Mouse (Mus musculus) heart, embryonic 10.5 days (tissue): Measurements from ENCODE around the gene Adra1b. TPM values are rescaled to one million over a fixed set of nuclear protein-coding genes. Genes with fewer than 3 reads are reported as not detected.

Experiments
- DNase-seq: peaks from one replicate; pipeline ENCODE4 v3.0.0-alpha.2; 2017; ENCODE audit warnings: low spot score
- H3K27ac ChIP-seq: fragments of 300-500 bp; sonication (generic); 2 replicates; pipeline ENCODE4 v1.5.1; 2016; ENCODE audit warnings: mild to moderate bottlenecking
- H3K27me3 ChIP-seq: fragments of 300-500 bp; sonication (generic); 2 replicates; pipeline ENCODE4 v1.6.1; 2016; ENCODE audit warnings: mild to moderate bottlenecking; ENCODE audit not compliant: poor library complexity, insufficient read depth, severe bottlenecking
- H3K36me3 ChIP-seq: fragments of 300-500 bp; sonication (generic); 2 replicates; pipeline ENCODE4 v1.6.1; 2016; ENCODE audit warnings: mild to moderate bottlenecking, moderate library complexity
- H3K4me1 ChIP-seq: fragments of 300-500 bp; sonication (generic); 2 replicates; pipeline ENCODE4 v1.6.1; 2016; ENCODE audit warnings: mild to moderate bottlenecking
- H3K4me3 ChIP-seq: fragments of 300-500 bp; sonication (generic); 2 replicates; pipeline ENCODE4 v1.5.1; 2016; ENCODE audit warnings: mild to moderate bottlenecking, moderate library complexity
- H3K9me3 ChIP-seq: fragments of 300-500 bp; sonication (generic); 2 replicates; pipeline ENCODE4 v1.6.1; 2016; ENCODE audit warnings: mild to moderate bottlenecking, moderate library complexity
- WGBS: fragments of 180-500 bp; shearing (Covaris S2); methylation state at CpG from one replicate; pipeline ENCODE4 v1.1.7; 2016; 5-methylcytosine and 5-hydroxymethylcytosine counted together
- polyA plus RNA-seq: library from polyadenylated mRNA; unstranded; fragments of >200 nt; fragmentation: Nextera tagmentation; extraction: Ambion mirVana; gene quantifications from 2 replicates; pipeline ENCODE4 v1.2.1, GENCODE M21; 2016

Adra1b gene
- polyA plus RNA-seq, 1 experiment from 2014 or later: 3.2 TPM

DNA sequence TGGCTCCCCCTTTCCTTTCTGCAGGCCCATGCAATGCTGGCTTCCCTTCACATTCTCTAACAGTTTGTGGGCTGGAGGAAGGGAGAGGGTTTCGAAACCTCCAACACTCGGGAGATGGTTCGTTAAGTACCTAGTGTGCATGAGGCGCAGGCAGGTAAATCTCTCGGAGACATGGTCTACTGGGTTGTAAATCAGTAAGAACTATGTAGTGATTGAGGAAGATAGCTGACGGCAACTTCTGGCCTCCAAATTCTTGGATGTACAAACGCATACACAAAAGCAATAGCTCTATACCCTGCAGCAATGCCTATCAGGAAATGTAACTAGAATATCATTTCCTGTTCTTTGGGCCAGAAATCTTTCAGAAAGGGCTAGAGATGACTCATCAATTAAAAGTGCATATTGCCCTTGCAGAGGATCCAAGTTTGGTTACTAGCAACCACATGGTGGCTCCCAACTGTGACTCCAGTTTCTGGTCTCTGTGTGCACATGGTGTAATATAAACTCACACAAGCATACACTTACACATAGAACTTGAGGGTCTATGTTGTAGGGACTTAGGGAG, 172.2 kb downstream of the Adra1b start:
- Histone ChIP-seq H3K4me1 (no peaks in the 10 kb centered on the region), H3K27ac (no peak overlapping the region), H3K36me3 (peaks cover 54% of the 10 kb centered on the region), H3K27me3 (no peaks in the 10 kb centered on the region), H3K9me3 (no peaks in the 10 kb centered on the region), H3K4me3 (no peak overlapping the region)
- 90% methylated on average over 7 of the region's 7 CpGs for WGBS
- DNase-seq: no peak

DNA sequence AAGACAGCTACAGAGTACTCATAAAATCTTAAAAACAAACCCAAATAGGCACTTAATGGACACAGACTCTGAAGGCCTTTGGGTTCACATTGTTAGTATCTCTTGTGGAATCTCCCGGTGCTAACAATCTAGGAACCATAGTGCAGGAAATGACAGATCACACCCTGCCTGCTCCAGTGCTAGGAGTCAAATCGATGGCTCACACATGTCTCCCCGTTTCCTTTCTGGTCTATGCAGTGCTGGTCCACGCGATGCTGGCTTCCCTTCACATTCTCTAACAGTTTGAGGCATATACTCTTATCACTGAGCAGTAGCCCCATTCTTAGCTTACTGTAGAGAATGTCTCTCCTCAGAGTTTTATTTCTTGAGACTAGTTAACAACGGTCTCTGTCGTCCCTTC, 173.2 kb downstream of the Adra1b start:
- Histone ChIP-seq H3K36me3 (peaks cover 52% of the 10 kb centered on the region), H3K9me3 (no peaks in the 10 kb centered on the region), H3K27me3 (no peaks in the 10 kb centered on the region), H3K27ac (no peak overlapping the region), H3K4me1 (no peaks in the 10 kb centered on the region), H3K4me3 (no peak overlapping the region)
- WGBS: 75% methylated on average over 7 of the region's 7 CpGs
- DNase-seq: no peak

Other genes starting within 250 kb of the Adra1b start
- 19.6 and 26.8 TPM in 2 replicates for gene Pwwp2a, start 219.2 kb downstream of the Adra1b start, polyA plus RNA-seq
- gene Ttc1, start 153.2 kb downstream of the Adra1b start, polyA plus RNA-seq: 58.6 and 68.2 TPM in 2 replicates